Mouse (Mus musculus) duodenum, adult 2 months (tissue): ENCODE measurements around the gene Gas2l1. TPM values are rescaled to one million over a fixed set of nuclear protein-coding genes. Genes with fewer than 3 reads are reported as not detected.

Source experiments
- polyA plus RNA-seq: library from polyadenylated mRNA; depleted of rRNA; stranded (reverse); fragments of >200 nt; gene quantifications from 2 replicates; pipeline ENCODE4 v1.2.3, GENCODE M21; 2012; ENCODE audit warnings: low replicate concordance; rRNA removed

The Gas2l1 gene
- polyA plus RNA-seq = 68.8 and 126 TPM in 2 replicates

DNA sequence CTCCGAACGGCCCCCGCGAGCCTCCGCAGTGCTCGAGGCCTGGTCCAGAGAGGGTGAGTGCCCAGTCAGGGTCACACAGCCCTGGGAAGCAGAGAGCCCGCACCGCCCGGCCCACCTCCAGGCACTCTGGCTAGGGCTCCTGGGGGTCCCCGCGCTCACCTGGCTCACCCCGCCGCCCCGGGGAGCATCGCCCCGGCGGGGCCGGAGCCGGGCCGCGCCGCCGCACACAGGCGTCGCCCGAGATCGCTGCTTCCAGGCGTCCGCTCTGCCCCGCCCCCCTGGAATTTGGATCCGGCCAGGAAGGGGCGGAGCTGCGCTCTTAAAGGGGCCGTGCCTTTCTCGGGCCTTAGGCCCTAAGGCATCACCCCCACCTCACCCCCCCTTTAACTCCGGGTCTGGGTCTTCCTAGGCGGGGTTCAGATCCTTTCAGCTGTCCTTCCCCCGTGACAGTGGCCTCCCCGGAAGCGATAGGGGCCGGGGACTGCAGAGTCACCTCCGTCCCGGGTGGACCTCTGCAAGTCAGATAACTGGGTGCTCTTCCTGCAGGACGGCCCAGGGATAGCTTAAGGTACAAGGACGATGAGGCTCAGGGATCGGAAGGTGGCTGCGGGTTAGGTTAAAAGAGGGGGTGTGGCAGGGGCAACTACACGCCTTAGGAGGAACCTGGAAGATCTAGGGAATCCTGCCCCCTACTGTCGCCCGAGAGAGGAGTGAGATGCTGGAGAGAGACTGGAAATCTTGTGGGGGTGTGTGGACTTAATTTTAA is at the start of gene Gas2l1:
Gene Gas2l1, minus strand, starts transcription at position 272 of the 766 bp plus-strand sequence.

DNA sequence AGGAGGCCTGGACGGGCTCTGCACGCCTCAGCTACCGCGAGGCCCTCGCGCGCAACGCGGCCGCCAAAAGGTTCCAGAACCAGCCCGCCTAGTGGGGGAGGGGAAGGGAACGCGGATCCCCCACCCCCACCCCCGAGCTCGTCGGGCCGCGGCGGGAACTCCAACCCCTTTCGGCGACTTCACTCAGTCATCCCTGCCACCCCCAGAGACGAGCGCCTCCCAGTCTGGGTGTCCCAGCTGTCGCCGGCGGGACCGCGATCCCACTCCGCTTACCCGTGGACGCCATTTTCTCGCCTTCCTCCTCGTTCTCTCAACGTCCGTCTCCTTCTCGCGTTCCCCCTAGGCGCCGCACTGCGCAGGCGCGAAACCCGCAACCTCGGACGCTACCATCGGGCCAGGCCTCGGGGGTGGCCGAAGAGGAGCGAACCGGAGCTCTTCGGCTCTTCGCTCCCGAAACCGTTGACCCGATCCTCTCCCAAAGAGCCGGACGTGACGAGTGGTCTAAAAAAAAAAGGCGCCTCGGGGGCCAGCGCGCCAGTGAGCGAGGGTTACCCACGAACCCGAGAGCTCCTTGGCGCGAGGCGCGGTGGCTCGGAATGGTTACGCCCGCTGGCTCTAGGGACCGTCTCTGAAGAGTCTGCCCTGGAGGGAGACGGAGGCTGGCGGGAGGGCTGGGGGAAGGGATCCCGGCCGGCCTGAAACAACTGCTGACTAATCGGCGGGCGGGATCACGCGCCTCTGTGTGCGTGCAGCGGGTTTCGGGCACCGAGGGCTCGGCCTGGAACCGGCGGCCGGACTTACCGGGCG is 33.8 kb upstream of the Gas2l1 start, which contains the start of the genes Rhbdd3 and Ewsr1:
Gene Rhbdd3, plus strand, starts transcription at position 191 of the 807 bp plus-strand sequence.
Gene Ewsr1, minus strand, starts transcription at position 531 of the 807 bp plus-strand sequence.

DNA sequence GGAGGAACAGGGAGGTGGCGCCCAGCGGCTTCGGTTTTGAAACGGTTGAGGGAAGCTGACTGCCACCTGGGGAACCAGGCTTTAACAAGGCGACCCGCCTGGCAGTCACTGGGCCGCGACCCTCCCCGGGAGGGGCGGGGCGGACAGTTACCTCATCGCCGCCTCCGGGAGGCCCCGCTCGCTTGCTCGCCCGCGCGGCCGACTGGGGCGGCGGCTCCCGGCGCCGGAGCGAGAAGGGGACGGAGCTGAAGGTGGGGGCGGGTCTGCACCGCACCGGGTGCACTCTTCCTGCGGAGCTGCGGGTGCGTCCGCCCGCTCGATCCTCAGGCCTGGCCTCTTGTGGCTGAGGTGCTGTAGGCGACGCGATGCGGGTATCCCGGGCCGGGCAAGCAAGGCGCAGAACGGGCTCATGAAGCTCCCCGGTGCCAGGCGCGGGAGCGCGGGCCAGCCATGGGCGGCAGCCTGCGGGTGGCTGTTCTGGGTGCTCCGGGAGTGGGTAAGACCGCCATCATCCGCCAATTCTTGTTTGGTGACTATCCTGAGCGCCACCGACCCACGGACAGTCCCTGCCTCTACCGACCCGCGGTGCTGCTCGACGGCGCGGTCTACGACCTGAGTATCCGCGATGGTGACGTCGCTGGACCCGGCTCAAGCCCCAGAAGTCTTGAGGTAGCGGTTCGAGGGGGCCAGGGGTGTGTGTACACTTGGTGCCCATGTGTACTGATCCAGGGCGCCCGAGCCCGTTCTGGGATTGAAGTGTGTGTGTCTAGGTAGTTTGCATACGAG is 7.1 kb downstream of the Gas2l1 start, which contains the start of gene Rasl10a:
Gene Rasl10a, plus strand, starts transcription at position 273 of the 786 bp plus-strand sequence.

Other genes with a start within 250 kb of the Gas2l1 start
- gene Nf2, start 215.8 kb downstream of the Gas2l1 start, polyA plus RNA-seq = 31.9 and 48.6 TPM in 2 replicates
- gene Nipsnap1, start 191.4 kb downstream of the Gas2l1 start, polyA plus RNA-seq = 27.8 and 38.4 TPM in 2 replicates
- gene Thoc5, start 170.0 kb downstream of the Gas2l1 start, polyA plus RNA-seq = 6.8 and 7.5 TPM in 2 replicates
- 0.12 and 0.39 TPM in 2 replicates for gene Nefh, start 117.3 kb downstream of the Gas2l1 start, polyA plus RNA-seq
- gene Ap1b1, start 78.5 kb downstream of the Gas2l1 start, polyA plus RNA-seq = 68.3 and 90.7 TPM in 2 replicates
- gene Rasl10a, start 7.2 kb downstream of the Gas2l1 start, polyA plus RNA-seq = 0.49 and 1.2 TPM in 2 replicates
- 24.6 and 25.3 TPM in 2 replicates for gene Rhbdd3, start 33.6 kb upstream of the Gas2l1 start, polyA plus RNA-seq
- 141 and 292 TPM in 2 replicates for gene Ewsr1, start 33.9 kb upstream of the Gas2l1 start, polyA plus RNA-seq
- gene Emid1, start 86.9 kb upstream of the Gas2l1 start, polyA plus RNA-seq = 20.0 and 37.4 TPM in 2 replicates
- 8.6 and 9.0 TPM in 2 replicates for gene Kremen1, start 196.2 kb upstream of the Gas2l1 start, polyA plus RNA-seq